Mouse (Mus musculus) testis, adult 2 months (tissue): ENCODE data around the gene Abca6.

Experiments used
- CTCF ChIP-seq: fragments of 200-500 bp; IDR thresholded peaks from 2 replicates; pipeline ENCODE4 v1.5.1; 2012; ENCODE audit warnings: low read depth, mild to moderate bottlenecking, inconsistent platforms, low read length, moderate library complexity; ENCODE audit not compliant: control insufficient read depth, insufficient read depth, insufficient replicate concordance
- POLR2A ChIP-seq: fragments of 200-500 bp; IDR thresholded peaks from 2 replicates; pipeline ENCODE4 v1.6.1; 2012; ENCODE audit warnings: low read depth, mild to moderate bottlenecking, inconsistent platforms, low read length, moderate library complexity; ENCODE audit not compliant: control insufficient read depth

DNA sequence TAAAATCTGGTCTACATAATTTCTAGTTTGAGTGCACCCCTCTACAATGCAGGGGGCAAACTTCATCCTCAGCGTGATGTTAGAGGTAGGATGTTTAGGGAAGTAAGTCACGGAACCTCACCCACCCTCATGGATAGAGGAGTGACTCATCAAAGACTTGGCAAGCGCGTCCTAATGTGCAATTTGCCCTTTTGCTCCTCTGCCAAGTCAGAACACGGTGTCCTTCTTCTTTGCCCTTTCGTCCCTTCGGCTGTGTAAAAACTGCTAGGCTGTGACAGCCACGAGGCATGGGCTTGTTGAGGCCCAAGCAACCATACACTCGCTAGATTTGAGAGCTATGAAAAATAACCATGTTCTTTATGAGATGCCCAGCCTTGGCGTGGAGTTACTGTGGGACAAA, 6.8 kb downstream of the Abca6 start:
- no peak for TF ChIP-seq CTCF
- TF ChIP-seq POLR2A = no peak
